Mouse (Mus musculus) CH12.LX (cell line): ENCODE measurements around the gene Ccser1.

Experiments used
- CTCF ChIP-seq, 2 experiments: IDR thresholded peaks in 1 of 2; conservative IDR thresholded peaks in 1 of 2; 2 replicates each; pipeline ENCODE4 v1.5.1; 2011 to 2012; ENCODE audit warnings: low read depth in 2 of 2, low read length in 2 of 2, improper control_type of control experiment in 1 of 2, inconsistent platforms in 1 of 2, mild to moderate bottlenecking in 1 of 2, moderate library complexity in 1 of 2
- E2F4 ChIP-seq: IDR thresholded peaks from 2 replicates; pipeline ENCODE4 v1.6.1; 2011; ENCODE audit warnings: low read depth, low read length, improper control_type of control experiment; ENCODE audit not compliant: insufficient replicate concordance
- EP300 ChIP-seq: IDR thresholded peaks from 2 replicates; pipeline ENCODE4 v1.6.1; 2011; ENCODE audit warnings: low read length, improper control_type of control experiment
- ETS1 ChIP-seq: conservative IDR thresholded peaks from 2 replicates; pipeline ENCODE4 v1.6.1; 2012; ENCODE audit warnings: low read depth, mild to moderate bottlenecking, inconsistent platforms, low read length, improper control_type of control experiment, moderate library complexity
- IRF4 ChIP-seq: IDR thresholded peaks from 2 replicates; pipeline ENCODE4 v1.6.1; 2014; ENCODE audit warnings: low read depth, mild to moderate bottlenecking, inconsistent platforms, low read length, improper control_type of control experiment
- MEF2A ChIP-seq: IDR thresholded peaks from 2 replicates; pipeline ENCODE4 v1.6.1; 2014; ENCODE audit warnings: low read depth, mild to moderate bottlenecking, inconsistent platforms, low read length, improper control_type of control experiment, borderline replicate concordance
- MXI1 ChIP-seq: IDR thresholded peaks from 2 replicates; pipeline ENCODE4 v1.6.1; 2011; ENCODE audit warnings: mild to moderate bottlenecking, low read depth, low read length, improper control_type of control experiment
- PAX5 ChIP-seq: IDR thresholded peaks from 2 replicates; pipeline ENCODE4 v1.6.1; 2012; ENCODE audit warnings: low read length, inconsistent platforms, mixed read lengths
- POLR2A ChIP-seq: IDR thresholded peaks from 2 replicates; pipeline ENCODE4 v1.6.1; 2011; ENCODE audit warnings: low read depth, mild to moderate bottlenecking, improper control_type of control experiment, low read length
- RCOR1 ChIP-seq: conservative IDR thresholded peaks from 2 replicates; pipeline ENCODE4 v1.6.1; 2012; ENCODE audit warnings: low read depth, mild to moderate bottlenecking, inconsistent platforms, low read length, improper control_type of control experiment
- SMC3 ChIP-seq: IDR thresholded peaks from 2 replicates; pipeline ENCODE4 v1.6.1; 2011; ENCODE audit warnings: low read depth, low read length, improper control_type of control experiment
- UBTF ChIP-seq: IDR thresholded peaks from 2 replicates; pipeline ENCODE4 v1.6.1; 2012; ENCODE audit warnings: low read depth, mild to moderate bottlenecking, inconsistent platforms, low read length, improper control_type of control experiment, moderate library complexity
- USF1 ChIP-seq: IDR thresholded peaks from 2 replicates; pipeline ENCODE4 v1.6.1; 2014; ENCODE audit warnings: low read depth, mild to moderate bottlenecking, inconsistent platforms, low read length, improper control_type of control experiment

DNA sequence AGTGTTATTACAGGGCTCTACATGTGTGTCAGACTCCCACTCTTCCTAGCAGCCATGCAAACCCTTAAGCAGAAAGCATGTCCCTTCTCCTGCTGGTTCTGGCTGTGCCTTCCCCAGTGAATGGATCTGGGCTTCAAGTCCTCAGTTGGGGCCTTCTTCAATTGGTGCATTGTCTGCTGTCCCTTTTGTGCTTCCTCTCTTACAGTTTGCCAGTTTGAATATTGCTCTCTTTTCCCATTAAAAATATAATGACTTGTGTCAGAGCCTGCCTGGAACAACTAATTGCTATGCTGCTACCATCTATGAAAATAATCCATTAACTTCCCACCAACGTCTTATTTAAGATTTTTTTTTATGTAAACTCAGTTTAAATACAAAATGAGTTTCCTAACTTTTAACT lies 566.2 kb downstream of the Ccser1 start:
- TF ChIP-seq CTCF (conservative IDR thresholded peaks at IDR 0.05 in 1 of 2, IDR thresholded peaks at IDR 0.05 in 1 of 2; ENCODE audit: low read depth in 2 of 2, low read length in 2 of 2) (no peak), USF1 (no peak), POLR2A (no peak), E2F4 (no peak), ETS1 (no peak), SMC3 (no peak), IRF4 (no peak), PAX5 (no peak), UBTF (no peak), RCOR1 (no peak), MXI1 (no peak), EP300 (no peak), MEF2A (no peak)
